Mouse (Mus musculus) forebrain, embryonic 11.5 days (tissue): ENCODE data around the gene C530025M09Rik. TPM values are rescaled to one million over a fixed set of nuclear protein-coding genes. Genes with fewer than 3 reads are reported as not detected.

ENCODE experiments used
- ATAC-seq: fragments of 200-750 bp; cut with Nextera tagmentation; replicated peaks from 2 replicates; pipeline ENCODE4 v1.8.0; 2017; ENCODE audit warnings: moderate TSS enrichment; ENCODE audit not compliant: low FRiP score
- DNase-seq: peaks from one replicate; pipeline ENCODE4 v3.0.0-alpha.2; 2017; ENCODE audit warnings: low spot score
- H3K27ac ChIP-seq: fragments of 300-500 bp; sonication (generic); 2 replicates; pipeline ENCODE4 v1.5.1; 2014; ENCODE audit warnings: low read depth, low read length
- H3K27me3 ChIP-seq: fragments of 300-500 bp; sonication (generic); 2 replicates; pipeline ENCODE4 v1.6.1; 2014; ENCODE audit warnings: mild to moderate bottlenecking, low read length, mixed read lengths; ENCODE audit not compliant: control insufficient read depth, insufficient read depth
- H3K36me3 ChIP-seq: fragments of 300-500 bp; sonication (generic); 2 replicates; pipeline ENCODE4 v1.6.1; 2014; ENCODE audit warnings: mild to moderate bottlenecking, low read length, moderate library complexity, mixed read lengths; ENCODE audit not compliant: control insufficient read depth, insufficient read depth
- H3K4me1 ChIP-seq: fragments of 300-500 bp; sonication (generic); replicated peaks from 2 replicates; pipeline ENCODE4 v1.6.1; 2014; ENCODE audit warnings: low read length, mixed read lengths; ENCODE audit not compliant: control insufficient read depth, insufficient read depth
- H3K4me2 ChIP-seq: fragments of 300-500 bp; sonication (generic); 2 replicates; pipeline ENCODE4 v1.6.1; 2014; ENCODE audit warnings: low read depth, mild to moderate bottlenecking, low read length, moderate library complexity, mixed read lengths; ENCODE audit not compliant: severe bottlenecking
- H3K4me3 ChIP-seq: fragments of 300-500 bp; sonication (generic); 2 replicates; pipeline ENCODE4 v1.5.1; 2014; ENCODE audit warnings: low read depth, low read length
- H3K9ac ChIP-seq: fragments of 300-500 bp; sonication (generic); 2 replicates; pipeline ENCODE4 v1.6.1; 2014; ENCODE audit warnings: low read length
- H3K9me3 ChIP-seq: fragments of 300-500 bp; sonication (generic); 2 replicates; pipeline ENCODE4 v1.6.1; 2016; ENCODE audit warnings: low read length, mixed read lengths; ENCODE audit not compliant: control insufficient read depth
- WGBS: fragments of 180-500 bp; shearing (Covaris S2); extraction: QIAGEN DNeasy Blood & Tissue Kit; methylation state at CpG from one replicate; pipeline ENCODE4 v1.1.7; 2014; 5-methylcytosine and 5-hydroxymethylcytosine counted together
- polyA plus RNA-seq: library from polyadenylated mRNA; unstranded; fragments of >200 nt; fragmentation: Nextera tagmentation; extraction: Ambion mirVana; gene quantifications from 2 replicates; pipeline ENCODE4 v1.2.1, GENCODE M21; 2014

Gene C530025M09Rik
- polyA plus RNA-seq: not detected in 2 replicates

- no peaks in the 10 kb centered on the region for H3K36me3 ChIP-seq
- under 1% methylated on average over 80 of the region's 82 CpGs for WGBS
- ATAC-seq (peak; percentile 92), DNase-seq (peak; percentile 86)
- H3K27me3 ChIP-seq: peaks cover 24% of the 10 kb centered on the region
- no peaks in the 10 kb centered on the region for H3K9me3 ChIP-seq
- peaks cover 7% of the 10 kb centered on the region; the same call in 1 of the 2 replicates for H3K4me1 ChIP-seq
- H3K4me3 ChIP-seq: peak within 1 kb of the TSS; percentile 55
- no peak within 1 kb of the TSS for H3K27ac ChIP-seq
- H3K4me2 ChIP-seq: peak within 1 kb of the TSS; percentile 74
- H3K9ac ChIP-seq: peak within 1 kb of the TSS; percentile 64
Measured at GRCm38 (mm10) chr2:149830536-149831458, at the start of gene C530025M09Rik. Gene C530025M09Rik, minus strand, starts transcription at chr2:149831213.

GRCm38 (mm10) chr2:149877954-149878353 is 46.9 kb upstream of the C530025M09Rik start:
- Histone ChIP-seq H3K9ac (no peak overlapping the region), H3K9me3 (no peaks in the 10 kb centered on the region), H3K4me1 (no peaks in the 10 kb centered on the region), H3K36me3 (no peaks in the 10 kb centered on the region), H3K27ac (no peak overlapping the region), H3K4me2 (no peak overlapping the region), H3K4me3 (no peak overlapping the region), H3K27me3 (no peaks in the 10 kb centered on the region)
- ATAC-seq (no peak), DNase-seq (no peak)
- 78% methylated on average over 2 of the region's 2 CpGs for WGBS

- 93% methylated on average over 3 of the region's 3 CpGs for WGBS
- no peak overlapping the region for H3K4me3 ChIP-seq
- no peak overlapping the region for H3K9ac ChIP-seq
- H3K27ac ChIP-seq: no peak overlapping the region
- H3K4me2 ChIP-seq: no peak overlapping the region
- DNase-seq (no peak), ATAC-seq (no peak)
- H3K27me3 ChIP-seq: no peaks in the 10 kb centered on the region
- H3K4me1 ChIP-seq: no peaks in the 10 kb centered on the region
- H3K36me3 ChIP-seq: no peaks in the 10 kb centered on the region
- H3K9me3 ChIP-seq: no peaks in the 10 kb centered on the region
Measured at GRCm38 (mm10) chr2:149873346-149873745, 42.3 kb upstream of the C530025M09Rik start.

- DNase-seq: no peak
- no peak for ATAC-seq
- no peak overlapping the region for H3K9ac ChIP-seq
- WGBS: 93% methylated on average over 4 of the region's 4 CpGs
- no peaks in the 10 kb centered on the region for H3K9me3 ChIP-seq
- H3K36me3 ChIP-seq: no peaks in the 10 kb centered on the region
- H3K27me3 ChIP-seq: no peaks in the 10 kb centered on the region
- no peak overlapping the region for H3K4me3 ChIP-seq
- H3K4me1 ChIP-seq: no peaks in the 10 kb centered on the region
- no peak overlapping the region for H3K27ac ChIP-seq
- H3K4me2 ChIP-seq: no peak overlapping the region
Measured at GRCm38 (mm10) chr2:149872496-149872895, 41.5 kb upstream of the C530025M09Rik start.

- Histone ChIP-seq H3K36me3 (no peaks in the 10 kb centered on the region), H3K27me3 (no peaks in the 10 kb centered on the region), H3K9me3 (no peaks in the 10 kb centered on the region), H3K4me1 (no peaks in the 10 kb centered on the region), H3K4me3 (no peak overlapping the region), H3K9ac (no peak overlapping the region), H3K27ac (no peak overlapping the region), H3K4me2 (no peak overlapping the region)
- WGBS: 74% methylated on average over 2 of the region's 2 CpGs
- ATAC-seq (no peak), DNase-seq (no peak)
Measured at GRCm38 (mm10) chr2:149870496-149870895, 39.5 kb upstream of the C530025M09Rik start.

GRCm38 (mm10) chr2:149865914-149866435 is 35.0 kb upstream of the C530025M09Rik start:
- WGBS: 77% methylated on average over 5 of the region's 5 CpGs
- H3K27me3 ChIP-seq: no peaks in the 10 kb centered on the region

GRCm38 (mm10) chr2:149861002-149861401 is 30.0 kb upstream of the C530025M09Rik start:
- H3K27me3 ChIP-seq: no peaks in the 10 kb centered on the region
- DNase-seq: no peak
- 87% methylated on average over 3 of the region's 3 CpGs for WGBS
- ATAC-seq: no peak
- H3K9ac ChIP-seq: no peak overlapping the region
- H3K4me3 ChIP-seq: no peak overlapping the region
- H3K36me3 ChIP-seq: no peaks in the 10 kb centered on the region
- H3K27ac ChIP-seq: no peak overlapping the region
- H3K4me2 ChIP-seq: no peak overlapping the region
- no peaks in the 10 kb centered on the region for H3K9me3 ChIP-seq
- no peaks in the 10 kb centered on the region for H3K4me1 ChIP-seq

More at GRCm38 (mm10) chr2:149865914-149866435, 35.0 kb upstream of the C530025M09Rik start:
- Histone ChIP-seq H3K4me3 (no peak overlapping the region), H3K9ac (no peak overlapping the region), H3K9me3 (no peaks in the 10 kb centered on the region), H3K27ac (no peak overlapping the region), H3K4me2 (no peak overlapping the region), H3K36me3 (no peaks in the 10 kb centered on the region), H3K4me1 (no peaks in the 10 kb centered on the region)
- no peak for DNase-seq
- ATAC-seq: no peak

- WGBS: 78% methylated on average over 4 of the region's 4 CpGs
Measured at GRCm38 (mm10) chr2:149848778-149849177, 17.8 kb upstream of the C530025M09Rik start.

More at GRCm38 (mm10) chr2:149848778-149849177, 17.8 kb upstream of the C530025M09Rik start:
- H3K36me3 ChIP-seq: no peaks in the 10 kb centered on the region
- H3K4me2 ChIP-seq: no peak overlapping the region
- DNase-seq (no peak), ATAC-seq (no peak)
- H3K9ac ChIP-seq: no peak overlapping the region
- no peak overlapping the region for H3K27ac ChIP-seq
- H3K9me3 ChIP-seq: no peaks in the 10 kb centered on the region
- no peaks in the 10 kb centered on the region for H3K27me3 ChIP-seq
- H3K4me1 ChIP-seq: no peaks in the 10 kb centered on the region
- no peak overlapping the region for H3K4me3 ChIP-seq
